Mouse (Mus musculus) T-helper 1 cell (primary cell): ENCODE results near the gene Calr.

Source experiments
- in situ Hi-C: fragments of 300-600 bp; cut with MboI, MseI; formaldehyde crosslinking; loops from one replicate; pipeline ENCODE4 v1.15.1; 2025; ENCODE audit warnings: high pct_unique_total_duplicates

Calr gene

DNA sequence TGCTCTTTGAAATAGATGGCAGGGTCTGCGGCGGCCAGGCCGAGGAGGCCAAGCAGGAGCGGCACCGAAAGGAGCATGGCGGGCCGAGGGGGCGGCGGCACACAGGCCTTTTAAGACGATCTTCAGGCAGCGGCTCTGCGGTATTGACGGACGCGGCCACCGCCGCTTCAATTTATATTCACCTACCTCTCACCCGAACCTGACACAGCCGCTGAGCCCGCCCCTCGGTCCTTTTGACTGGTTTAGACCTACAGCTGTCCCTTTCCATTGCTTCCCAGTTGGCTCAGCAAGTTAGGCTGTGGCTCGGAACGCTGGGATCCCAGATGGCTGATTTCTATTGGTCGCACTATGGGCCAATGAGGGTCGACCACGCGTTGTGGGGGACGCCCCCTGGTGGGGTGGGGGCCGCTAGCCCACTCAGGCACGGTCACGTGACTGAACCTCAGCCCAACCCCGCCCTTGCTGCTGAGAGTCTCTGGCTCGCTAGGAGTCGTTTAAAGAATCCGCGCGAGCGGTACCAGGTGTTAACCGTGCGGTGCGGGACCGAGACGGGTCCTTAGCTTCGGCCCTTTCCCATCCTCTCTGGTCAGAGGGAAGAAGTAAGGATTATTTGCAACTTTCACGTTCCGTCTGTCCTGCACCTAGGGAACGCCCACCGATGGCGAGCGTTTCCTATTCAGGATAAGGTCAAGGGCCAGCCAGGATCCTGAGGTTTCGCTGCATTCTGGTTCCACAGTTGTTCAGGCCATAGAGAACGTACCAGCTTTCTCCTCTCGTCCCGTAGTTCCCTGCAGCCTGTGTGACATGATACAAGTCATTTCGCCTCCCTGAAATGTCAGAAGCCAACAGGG, at the start of gene Calr:
Calr (minus strand) TSS at position 213 of the 851 bp plus-strand sequence.
- in situ Hi-C loops, result no loop called here

DNA sequence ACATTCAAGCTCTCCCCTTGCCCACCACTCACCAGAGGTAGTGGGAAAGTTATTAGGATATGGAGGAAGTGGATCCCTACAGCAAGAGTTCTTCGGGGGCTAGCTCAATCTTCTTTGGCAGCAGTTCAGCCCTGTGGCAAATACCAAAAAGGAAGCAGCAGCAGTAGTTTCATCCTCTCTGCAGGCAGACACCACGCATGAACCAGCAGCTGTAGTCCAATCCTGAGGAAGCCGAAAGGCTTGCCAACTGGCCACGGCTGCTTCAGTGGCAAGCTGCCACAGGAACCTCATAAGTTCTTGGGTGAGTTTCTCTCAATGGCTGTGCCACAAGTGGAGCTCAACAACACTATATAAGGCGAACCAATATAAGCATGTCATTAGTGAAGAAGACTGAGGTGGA, 49.2 kb upstream of the Calr start:
- in situ Hi-C loops, result no loop called here

DNA sequence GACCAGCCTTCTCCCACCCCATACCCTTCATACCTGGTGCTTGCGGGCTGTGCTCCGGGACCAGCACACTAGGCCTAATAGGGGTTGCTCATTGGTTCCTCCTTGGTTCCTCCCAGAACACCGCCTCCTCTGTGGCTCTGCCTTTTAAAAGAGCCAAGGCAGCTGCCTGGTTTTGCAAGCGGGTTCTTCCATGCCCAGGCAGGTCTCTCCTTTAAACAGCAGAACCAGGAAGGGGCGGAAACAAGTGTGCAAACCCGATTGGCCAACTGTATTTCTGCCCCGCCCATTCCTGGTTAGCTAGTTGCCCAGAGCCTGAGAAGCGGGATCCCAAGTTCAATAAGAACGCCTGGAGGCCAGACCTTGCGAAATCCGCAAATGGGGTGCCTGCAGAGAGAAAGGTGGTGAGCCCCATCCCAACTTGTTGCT, 47.0 kb upstream of the Calr start, which contains the start of gene Gcdh:
Gcdh (minus strand) TSS at position 213 of the 426 bp plus-strand sequence.
- in situ Hi-C loops, result no loop called here

DNA sequence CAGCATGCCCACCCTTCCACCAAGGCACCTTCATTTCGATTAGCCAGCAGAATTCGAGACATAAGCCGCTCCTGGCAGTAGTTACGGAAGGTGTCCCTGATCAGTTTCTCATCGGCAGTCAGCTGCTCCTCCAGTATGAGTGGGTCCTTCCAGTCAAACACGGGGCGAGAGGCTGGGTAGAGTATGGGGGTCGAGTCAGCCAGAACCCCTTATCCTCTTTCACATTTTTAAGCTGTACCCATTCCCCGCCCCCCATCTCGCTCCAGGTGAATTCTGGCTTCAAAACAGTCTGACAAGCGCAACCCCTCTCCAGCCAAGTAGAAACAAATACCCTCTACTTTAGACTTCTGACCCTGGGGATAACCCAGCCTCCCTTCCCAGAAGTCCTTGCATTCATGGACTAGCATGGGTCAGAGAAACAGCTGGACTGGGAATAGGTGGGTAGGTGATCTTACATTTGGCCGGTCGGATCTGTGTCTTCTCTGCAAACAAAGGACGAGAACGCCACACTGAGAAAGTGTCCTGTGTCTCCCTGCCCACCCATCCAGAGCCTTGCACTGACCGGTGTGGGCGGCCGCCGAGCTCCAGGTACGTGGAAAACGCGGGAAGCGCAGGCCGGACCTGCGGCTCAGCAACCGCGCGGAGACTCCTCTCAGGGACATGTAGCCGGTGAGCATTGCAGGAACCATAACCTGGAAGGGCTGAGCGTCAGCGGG, 46.4 kb upstream of the Calr start:
- in situ Hi-C loops, result no loop called here

DNA sequence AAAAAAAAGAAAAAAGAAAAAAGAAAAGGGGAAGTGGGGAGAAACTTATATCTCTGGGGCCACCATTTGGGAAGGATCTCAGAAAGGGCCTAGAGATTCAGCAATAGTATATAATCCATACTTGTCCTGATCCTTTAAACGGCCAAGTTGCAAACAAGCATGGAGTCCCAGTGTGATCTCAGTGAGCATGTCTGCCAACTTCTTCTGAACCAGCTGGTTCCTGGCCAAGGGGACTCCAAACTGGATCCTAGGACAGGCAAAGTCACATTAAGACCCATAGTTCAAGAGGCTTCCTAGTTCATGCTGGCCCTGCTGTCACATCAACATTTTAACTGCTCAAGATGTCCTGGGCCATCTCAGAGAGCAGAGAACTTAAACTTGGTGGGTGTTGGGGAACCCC, 42.4 kb upstream of the Calr start:
- in situ Hi-C loops, result no loop called here

DNA sequence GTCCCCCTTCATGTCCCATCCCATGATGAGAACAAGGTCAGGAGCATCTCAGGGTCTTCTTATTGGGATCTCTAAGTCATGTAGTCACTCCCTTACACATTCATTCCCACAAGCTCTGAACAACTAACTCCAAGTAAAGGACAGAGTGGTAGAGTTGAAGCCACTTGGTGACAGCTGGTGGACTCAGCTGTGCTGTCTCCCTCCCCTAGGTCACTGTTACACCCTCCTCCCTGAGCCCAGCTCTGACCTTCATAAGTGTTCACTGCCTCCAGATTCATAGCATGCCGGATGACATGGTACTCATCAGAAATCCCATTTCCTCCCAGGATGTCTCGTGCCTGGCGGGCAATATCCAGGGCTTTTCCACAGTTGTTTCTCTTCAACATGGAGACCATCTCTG, 41.5 kb upstream of the Calr start:
- in situ Hi-C loops, result no loop called here

DNA sequence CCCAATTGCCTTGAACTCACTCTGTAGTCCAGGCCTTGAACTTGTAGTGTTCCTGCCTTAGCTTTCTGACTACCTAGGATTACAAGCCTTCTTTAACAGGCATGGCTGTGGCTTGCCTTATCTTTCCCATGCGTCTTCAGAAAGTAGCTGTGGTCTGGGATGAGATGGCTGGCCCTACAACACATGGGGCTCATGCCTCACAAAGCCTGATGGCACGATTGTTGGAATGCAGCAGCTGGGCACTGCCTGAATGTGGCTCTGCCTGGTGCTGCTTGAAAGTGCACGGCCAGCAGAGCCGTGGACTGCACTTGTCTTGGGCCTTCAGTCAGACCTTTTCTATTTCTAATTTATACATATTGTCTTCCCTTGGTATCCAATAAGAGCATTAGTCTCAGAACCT, 38.0 kb upstream of the Calr start:
- in situ Hi-C loops, result no loop called here

DNA sequence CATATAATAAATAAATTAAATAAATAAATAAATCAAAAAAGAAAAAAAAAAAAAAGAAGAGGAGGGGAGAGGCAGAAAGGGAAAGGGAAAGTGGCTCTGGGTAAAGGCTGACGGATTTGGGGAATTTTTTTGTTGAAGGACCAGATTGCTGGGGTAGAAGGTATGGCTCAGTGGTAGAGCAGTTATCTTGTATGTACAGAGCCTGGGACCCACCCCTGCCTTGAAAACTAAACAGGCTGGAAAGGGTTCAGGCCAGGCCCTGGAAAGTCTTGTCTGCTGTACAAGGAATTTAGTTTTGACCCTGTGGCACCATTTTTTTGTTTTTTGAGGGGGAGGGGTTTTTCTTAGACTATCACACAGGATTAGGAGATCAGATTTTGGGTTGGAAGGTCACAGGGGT, 32.2 kb upstream of the Calr start:
- in situ Hi-C loops, result no loop called here

DNA sequence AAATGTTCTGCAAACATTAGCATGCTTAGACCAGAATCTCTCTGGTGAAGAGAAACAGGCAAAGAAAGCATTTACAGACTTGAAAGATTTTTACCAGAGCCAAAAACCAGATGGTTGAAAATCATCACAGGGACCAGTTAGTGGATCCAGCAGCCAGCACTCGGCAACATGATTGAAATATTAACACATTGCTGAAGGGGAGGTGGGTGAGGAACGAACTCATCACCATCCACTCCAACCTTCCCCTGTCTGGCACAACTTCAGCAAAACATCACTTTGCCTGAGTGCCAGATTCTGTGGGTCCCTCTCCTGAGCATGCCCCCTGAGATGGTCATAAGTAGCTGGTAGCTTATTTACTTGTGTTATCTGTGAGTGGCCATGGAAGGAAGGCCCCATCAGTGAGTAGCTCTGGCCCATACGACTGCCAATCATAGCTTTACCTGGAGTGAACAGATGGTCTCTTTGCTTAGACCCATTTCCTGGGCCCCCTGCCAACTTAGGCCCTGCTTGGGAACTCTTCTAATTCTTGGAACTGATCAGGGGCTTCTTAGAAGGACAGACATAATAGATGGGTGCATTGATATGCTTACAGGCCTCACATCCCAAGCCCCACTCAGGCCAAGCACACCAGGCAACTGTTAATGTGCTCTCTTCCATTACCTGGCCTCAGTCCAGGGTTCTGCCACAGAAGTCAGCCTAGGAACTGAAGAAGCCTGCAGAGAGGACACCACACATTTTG, 30.7 kb upstream of the Calr start:
- in situ Hi-C loops, result no loop called here

DNA sequence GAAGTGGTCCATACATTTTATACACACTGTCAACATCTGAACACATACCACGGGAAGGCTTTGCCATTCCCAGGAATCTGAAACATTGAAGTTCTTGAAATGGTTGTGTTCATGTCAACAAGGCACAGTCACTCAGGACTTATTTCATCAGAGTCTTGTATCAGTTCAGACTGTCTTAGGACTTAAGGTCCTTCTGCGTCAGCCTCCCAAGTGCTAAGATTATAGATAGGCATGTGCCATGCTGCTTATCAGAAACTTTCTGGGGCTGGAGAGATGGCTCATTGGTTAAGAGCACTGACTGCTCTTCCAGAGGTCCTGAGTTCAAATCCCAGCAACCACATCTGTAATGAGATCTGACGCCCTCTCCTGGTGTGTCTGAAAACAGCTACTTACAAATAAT, 27.6 kb upstream of the Calr start:
- in situ Hi-C loops, result loop anchor here (5.0 kb wide), 1 partner anchor 33 kb away; the partner anchor contains the start of gene Dnase2a

DNA sequence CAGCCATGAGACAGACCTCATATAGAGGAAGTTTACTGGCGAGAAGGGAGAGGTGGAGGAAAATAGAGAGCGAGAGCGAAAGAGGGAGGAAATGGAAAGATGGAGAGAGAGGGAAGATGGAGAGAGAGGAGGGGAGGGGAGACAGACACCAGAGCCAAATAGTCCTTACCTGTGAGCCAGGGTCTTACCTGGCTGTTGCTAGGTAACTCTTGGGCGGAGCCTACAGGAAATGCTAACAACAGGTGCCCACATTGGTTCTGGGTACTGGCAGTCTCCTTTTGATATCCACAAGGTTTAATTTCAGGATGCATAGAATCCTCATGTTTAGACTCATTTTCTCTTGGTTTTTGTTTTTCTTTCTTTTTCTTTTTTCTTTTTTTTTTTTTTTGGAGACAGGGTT, 26.3 kb upstream of the Calr start:
- in situ Hi-C loops, result loop anchor here (5.0 kb wide), 1 partner anchor 34 kb away; the partner anchor contains the start of gene Dnase2a

DNA sequence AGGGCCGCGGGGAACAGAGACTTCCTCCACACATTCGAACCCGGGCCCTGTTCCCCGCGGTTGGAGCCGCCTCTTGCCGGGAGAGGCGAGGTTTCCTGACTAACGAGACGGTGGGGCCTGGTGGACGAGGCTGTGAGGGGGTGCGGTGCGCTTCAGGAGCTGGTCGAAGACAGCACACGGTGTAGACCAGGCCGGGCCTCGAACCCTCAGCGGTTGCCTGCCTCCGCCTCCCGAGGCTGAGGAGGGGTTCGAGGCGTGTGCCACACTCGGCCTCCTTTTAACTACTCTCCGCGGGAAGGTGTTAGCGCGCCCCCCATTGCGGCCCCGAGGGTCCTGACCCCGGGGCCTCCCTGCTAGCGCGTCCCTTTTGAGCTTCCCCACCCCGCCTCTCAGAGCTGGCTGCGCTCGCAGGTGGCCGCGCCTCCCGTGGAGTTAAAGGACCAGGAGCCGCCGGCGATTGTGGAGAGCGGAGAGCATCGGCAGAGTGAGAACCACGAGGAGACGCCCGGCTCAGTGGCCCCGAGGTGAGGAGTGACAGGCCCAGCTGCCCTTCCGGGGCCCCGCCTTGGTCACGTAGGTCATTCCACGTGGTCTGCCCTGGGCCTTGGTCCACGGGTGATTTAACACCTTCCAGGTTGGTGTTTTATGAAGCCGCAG, 25.7 kb upstream of the Calr start:
- in situ Hi-C loops, result loop anchor here (5.0 kb wide), 1 partner anchor 35 kb away; the partner anchor contains the start of gene Dnase2a

DNA sequence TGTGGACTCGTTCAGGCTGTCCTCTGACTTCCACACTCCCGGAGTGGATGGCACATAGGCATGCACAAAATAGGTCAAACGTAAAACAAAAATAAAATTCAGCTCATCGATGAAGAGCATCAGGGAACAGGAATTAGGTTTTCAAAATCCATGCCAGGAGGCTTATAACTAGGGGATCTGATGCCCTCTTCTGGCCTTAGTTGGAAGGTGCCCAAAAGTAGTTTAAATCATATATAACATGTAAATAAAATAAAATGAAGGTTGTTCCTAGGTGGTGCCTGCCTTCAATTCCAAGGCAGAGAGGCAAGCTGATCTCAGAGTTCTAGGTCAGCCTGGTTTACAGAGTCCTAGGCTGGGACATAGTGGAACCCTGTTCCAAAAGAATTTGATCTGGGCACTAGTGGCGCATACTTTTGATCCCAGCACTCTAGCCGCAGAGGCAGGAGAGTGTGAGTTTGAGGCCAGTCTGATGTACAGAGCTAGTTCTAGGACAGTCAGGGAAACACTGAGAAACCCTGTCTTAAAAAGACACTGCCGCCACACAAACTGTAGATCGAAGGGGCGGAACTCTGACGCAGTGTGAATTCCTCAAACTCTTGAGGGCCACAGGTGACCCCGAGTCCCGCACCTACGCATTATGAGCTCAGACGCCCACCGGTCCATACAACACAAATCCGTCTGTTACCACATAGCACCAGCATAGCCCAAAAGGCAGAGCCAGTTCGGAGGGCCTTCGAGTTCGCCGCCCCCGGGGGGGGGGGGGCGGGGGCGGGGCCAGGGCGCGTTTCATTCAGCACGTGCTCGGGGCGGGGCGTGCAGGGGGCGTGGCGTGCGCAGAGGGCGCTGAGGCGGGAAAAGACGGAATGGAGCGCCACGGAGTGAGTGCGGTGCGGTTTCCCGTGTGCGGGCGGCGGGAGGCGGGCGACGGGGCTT, 24.9 kb upstream of the Calr start, which contains the start of gene Syce2:
Syce2 (plus strand) TSS at position 736 of the 933 bp plus-strand sequence.
- in situ Hi-C loops, result loop anchor here (5.0 kb wide), 1 partner anchor 36 kb away; the partner anchor contains the start of gene Dnase2a

DNA sequence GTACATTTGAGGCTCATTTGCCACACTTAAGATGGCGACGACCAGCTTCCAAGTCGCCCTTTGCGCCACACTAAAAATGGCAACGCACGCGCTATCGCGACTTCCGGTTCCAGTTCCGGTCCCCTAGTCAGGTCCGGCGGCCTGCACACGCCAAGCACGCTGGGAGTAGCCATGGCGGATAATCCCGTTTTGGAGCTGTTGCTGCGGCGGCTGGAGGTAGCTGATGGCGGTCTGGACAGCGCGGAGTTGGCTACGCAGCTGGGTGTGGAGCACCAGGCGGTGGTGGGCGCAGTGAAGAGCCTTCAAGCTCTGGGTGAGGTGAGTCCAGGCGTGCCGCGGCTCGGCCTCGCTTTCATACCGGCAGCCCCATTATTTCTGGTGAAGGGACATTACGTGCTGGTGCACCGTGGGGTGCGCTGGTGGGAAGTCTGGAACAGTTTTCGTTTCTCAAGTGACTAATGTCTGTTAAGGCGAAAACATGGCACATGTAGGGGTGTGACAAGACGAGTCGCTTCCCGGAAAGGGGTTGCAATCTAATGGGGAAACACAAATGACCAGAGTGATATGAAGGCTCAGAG, 10.2 kb upstream of the Calr start, which contains the start of gene Farsa:
Farsa (plus strand) TSS at position 126 of the 578 bp plus-strand sequence.
- in situ Hi-C loops, result no loop called here

DNA sequence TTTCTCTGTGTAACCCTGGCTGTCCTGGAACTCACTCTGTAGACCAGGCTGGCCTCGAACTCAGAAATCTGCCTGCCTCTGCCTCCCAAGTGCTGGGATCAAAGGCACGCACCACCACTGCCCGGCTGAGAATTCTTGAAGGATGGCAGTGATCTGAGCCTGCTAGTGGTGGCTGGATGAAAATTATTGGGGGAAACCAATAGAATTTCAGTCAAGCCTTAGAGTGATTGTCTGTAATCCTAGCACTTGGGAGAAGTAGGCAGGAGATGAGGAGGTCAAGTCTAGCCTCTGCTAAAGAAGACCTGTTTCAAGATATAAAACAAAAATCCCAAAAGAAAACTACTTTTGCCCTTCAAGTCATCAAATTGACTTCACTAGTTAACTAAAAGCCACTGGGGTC, 9.7 kb upstream of the Calr start:
- in situ Hi-C loops, result no loop called here

DNA sequence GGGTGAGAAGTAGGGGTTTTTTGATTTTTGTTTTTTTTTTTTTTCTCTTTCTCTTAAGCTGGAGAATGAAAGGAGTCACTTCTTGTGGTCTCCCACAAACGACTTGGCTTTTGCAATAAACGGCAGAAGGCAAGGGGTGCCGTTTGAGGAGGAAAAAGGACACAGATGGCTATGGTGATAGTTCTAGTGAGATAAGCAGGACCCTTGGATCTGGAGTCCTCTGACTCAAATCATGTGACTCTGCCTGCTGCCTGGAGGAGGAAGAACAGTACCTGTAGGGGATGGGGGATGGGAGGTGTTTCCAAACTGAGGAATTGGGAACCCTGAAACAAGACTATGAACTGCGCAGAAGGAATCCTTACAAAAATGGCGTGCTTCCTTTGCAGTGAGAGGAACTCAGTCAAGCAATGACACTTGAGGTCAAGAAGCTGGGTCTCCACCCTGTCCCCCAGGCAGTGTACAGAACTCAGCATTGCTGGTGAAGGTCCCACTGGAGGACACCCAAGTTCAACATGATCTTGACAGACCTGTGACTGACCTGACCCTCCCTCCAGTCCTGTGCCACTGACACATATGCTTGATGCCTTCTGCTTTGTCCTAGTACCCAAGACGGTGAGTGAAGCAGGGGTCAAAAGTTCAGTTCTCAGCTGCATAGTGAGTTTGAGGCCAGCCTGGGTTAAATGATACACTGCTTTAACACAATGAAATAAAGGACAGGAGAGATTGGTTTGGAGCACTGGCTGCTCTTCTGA, 1.1 kb upstream of the Calr start:
- in situ Hi-C loops, result no loop called here

DNA sequence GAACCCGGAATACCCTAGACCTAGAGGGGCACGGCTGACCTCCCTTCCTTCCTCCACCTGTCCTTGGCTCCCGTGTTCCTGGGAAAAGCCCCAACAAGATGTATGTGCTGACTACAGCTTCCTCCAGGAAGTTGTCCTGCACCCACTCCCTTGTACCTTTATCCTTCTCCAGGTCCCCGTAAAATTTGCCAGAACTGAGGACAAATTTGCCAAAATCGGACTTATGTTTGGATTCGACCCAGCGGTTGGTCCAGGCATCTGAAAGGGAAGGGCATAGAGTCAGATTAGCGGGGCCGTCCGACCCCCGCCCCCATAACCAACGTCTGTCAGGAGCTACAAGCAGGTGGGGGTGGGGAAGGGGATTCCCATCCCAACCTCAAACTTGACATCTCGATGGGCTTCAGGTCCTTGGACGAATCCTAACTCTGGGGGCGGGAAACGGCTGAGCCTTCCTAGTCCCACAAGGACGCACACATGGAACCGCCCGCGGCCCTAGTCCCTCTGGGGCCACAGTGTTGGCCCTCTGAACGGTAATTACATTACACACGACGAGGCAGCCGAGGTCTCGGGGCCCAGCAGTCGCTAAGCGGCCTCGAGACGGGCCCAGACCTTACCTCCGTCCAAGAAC, 526 bp downstream of the Calr start:
- in situ Hi-C loops, result no loop called here

DNA sequence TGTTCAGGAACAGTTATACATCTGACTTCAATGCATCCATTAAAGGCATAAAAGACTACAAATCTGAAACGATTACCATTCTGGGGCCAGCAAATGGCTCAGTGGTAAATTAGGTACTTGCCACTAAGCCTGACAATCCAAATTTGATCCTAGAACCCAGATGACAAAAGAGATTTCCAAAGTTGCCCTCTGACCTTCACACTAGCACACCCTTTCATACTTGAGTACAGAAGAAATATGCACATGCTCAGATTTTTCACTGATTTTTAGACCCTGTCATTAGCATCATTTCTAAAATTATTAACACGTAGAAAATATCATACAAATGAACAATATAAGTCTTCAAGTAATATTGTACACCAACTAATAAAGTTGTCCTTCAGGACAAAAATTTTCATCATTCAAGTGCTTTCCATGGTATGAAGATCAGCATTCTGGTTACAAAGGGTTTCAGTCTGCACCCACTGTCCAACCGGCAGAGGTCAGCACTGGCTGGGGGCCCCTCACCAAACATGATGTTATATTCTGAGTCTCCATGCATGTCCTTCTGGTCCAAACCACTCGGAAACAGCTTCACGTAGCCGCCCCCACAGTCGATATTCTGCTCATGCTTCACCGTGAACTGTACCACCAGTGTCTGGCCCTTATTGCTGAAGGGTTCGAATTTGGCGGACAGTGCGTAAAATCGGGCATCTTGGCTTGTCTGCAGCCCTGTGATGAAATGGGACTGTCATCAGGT, 1.2 kb downstream of the Calr start:
- in situ Hi-C loops, result no loop called here
